Mouse (Mus musculus): ENCODE data around the gene Rad51. TPM values are rescaled to one million over a fixed set of nuclear protein-coding genes. Genes with fewer than 3 reads are reported as not detected.

The Rad51 gene
- polyA plus RNA-seq (2012; rRNA removed), result 5.0 and 6.4 TPM in 2 replicates

GRCm38 (mm10) chr2:119112438-119113112 is at the start of gene Rad51:
Gene Rad51 (plus strand): TSS chr2:119112793.
- TF ChIP-seq CTCF (IDR thresholded peaks at IDR 0.05; ENCODE audit: extremely low read depth, insufficient read depth, insufficient read length, insufficient replicate concordance) (no peak), POLR2A (IDR thresholded peaks at IDR 0.05; ENCODE audit: low read depth, low read length) (peak; percentile 56; the same call in 1 of the 2 replicates)
- H3K4me3 ChIP-seq (ENCODE audit: extremely low read depth, insufficient read depth, insufficient read length), result peak within 1 kb of the TSS; percentile 87
- H3K36me3 ChIP-seq (ENCODE audit: control insufficient read depth, insufficient read depth, low read length), result no peaks in the 10 kb centered on the region
- no peaks in the 10 kb centered on the region for H3K27me3 ChIP-seq (ENCODE audit: control insufficient read depth, insufficient read depth, low read length)
- H3K27ac ChIP-seq (ENCODE audit: insufficient read depth, low read length), result peak within 1 kb of the TSS; percentile 96
- WGBS, result under 1% methylated on average over 51 of the region's 51 CpGs
- peak; percentile 72 to 77 for DNase-seq (ENCODE audit: low read depth in 1 of 2, low spot score in 2 of 2)
- peaks cover 5% of the 10 kb centered on the region; the same call in 1 of the 2 replicates for H3K4me1 ChIP-seq (ENCODE audit: control insufficient read depth, insufficient read depth, insufficient read length)

- Histone ChIP-seq H3K4me3 (ENCODE audit: extremely low read depth, insufficient read depth, insufficient read length) (no peak overlapping the region), H3K4me1 (ENCODE audit: control insufficient read depth, insufficient read depth, insufficient read length) (no peaks in the 10 kb centered on the region), H3K27me3 (ENCODE audit: control insufficient read depth, insufficient read depth, low read length) (no peaks in the 10 kb centered on the region), H3K27ac (ENCODE audit: insufficient read depth, low read length) (no peak overlapping the region), H3K36me3 (ENCODE audit: control insufficient read depth, insufficient read depth, low read length) (no peaks in the 10 kb centered on the region)
- DNase-seq (ENCODE audit: low read depth in 1 of 2, low spot score in 2 of 2), result no peak
- TF ChIP-seq POLR2A (IDR thresholded peaks at IDR 0.05; ENCODE audit: low read depth, low read length), result no peak
- no peak for TF ChIP-seq CTCF (IDR thresholded peaks at IDR 0.05; ENCODE audit: extremely low read depth, insufficient read depth, insufficient read length, insufficient replicate concordance)
- WGBS, result 94% methylated on average over 4 of the region's 4 CpGs
These were observed 40.2 kb upstream of the Rad51 start for GRCm38 (mm10) chr2:119072397-119072796.

- 99% methylated on average over 2 of the region's 2 CpGs for WGBS
These were observed 26.4 kb upstream of the Rad51 start for GRCm38 (mm10) chr2:119086156-119086555.

GRCm38 (mm10) chr2:119101552-119101951 is 11.0 kb upstream of the Rad51 start:
- TF ChIP-seq CTCF (IDR thresholded peaks at IDR 0.05; ENCODE audit: extremely low read depth, insufficient read depth, insufficient read length, insufficient replicate concordance) (no peak), POLR2A (IDR thresholded peaks at IDR 0.05; ENCODE audit: low read depth, low read length) (no peak)
- H3K36me3 ChIP-seq (ENCODE audit: control insufficient read depth, insufficient read depth, low read length), result no peaks in the 10 kb centered on the region
- no peak for DNase-seq (ENCODE audit: low read depth in 1 of 2, low spot score in 2 of 2)
- no peak overlapping the region for H3K27ac ChIP-seq (ENCODE audit: insufficient read depth, low read length)
- H3K4me1 ChIP-seq (ENCODE audit: control insufficient read depth, insufficient read depth, insufficient read length), result no peaks in the 10 kb centered on the region
- H3K27me3 ChIP-seq (ENCODE audit: control insufficient read depth, insufficient read depth, low read length), result no peaks in the 10 kb centered on the region
- no peak overlapping the region for H3K4me3 ChIP-seq (ENCODE audit: extremely low read depth, insufficient read depth, insufficient read length)

More at GRCm38 (mm10) chr2:119086156-119086555, 26.4 kb upstream of the Rad51 start:
- no peak for DNase-seq (ENCODE audit: low read depth in 1 of 2, low spot score in 2 of 2)
- H3K27ac ChIP-seq (ENCODE audit: insufficient read depth, low read length), result no peak overlapping the region
- no peak overlapping the region for H3K4me3 ChIP-seq (ENCODE audit: extremely low read depth, insufficient read depth, insufficient read length)
- TF ChIP-seq CTCF (IDR thresholded peaks at IDR 0.05; ENCODE audit: extremely low read depth, insufficient read depth, insufficient read length, insufficient replicate concordance) (no peak), POLR2A (IDR thresholded peaks at IDR 0.05; ENCODE audit: low read depth, low read length) (no peak)
- H3K4me1 ChIP-seq (ENCODE audit: control insufficient read depth, insufficient read depth, insufficient read length), result no peaks in the 10 kb centered on the region
- no peaks in the 10 kb centered on the region for H3K27me3 ChIP-seq (ENCODE audit: control insufficient read depth, insufficient read depth, low read length)
- 0 out of 2 replicates have a peak, but pooled peaks cover 1% of the 10 kb centered on the region for H3K36me3 ChIP-seq (ENCODE audit: control insufficient read depth, insufficient read depth, low read length)

- H3K36me3 ChIP-seq (ENCODE audit: control insufficient read depth, insufficient read depth, low read length), result no peaks in the 10 kb centered on the region
- 89% methylated on average over 5 of the region's 5 CpGs for WGBS
- H3K4me1 ChIP-seq (ENCODE audit: control insufficient read depth, insufficient read depth, insufficient read length), result no peaks in the 10 kb centered on the region
- H3K27ac ChIP-seq (ENCODE audit: insufficient read depth, low read length), result no peak overlapping the region
- no peak for TF ChIP-seq CTCF (IDR thresholded peaks at IDR 0.05; ENCODE audit: extremely low read depth, insufficient read depth, insufficient read length, insufficient replicate concordance)
- no peak overlapping the region for H3K4me3 ChIP-seq (ENCODE audit: extremely low read depth, insufficient read depth, insufficient read length)
- no peaks in the 10 kb centered on the region for H3K27me3 ChIP-seq (ENCODE audit: control insufficient read depth, insufficient read depth, low read length)
- DNase-seq (ENCODE audit: low read depth in 1 of 2, low spot score in 2 of 2), result no peak
These were observed 6.0 kb upstream of the Rad51 start for GRCm38 (mm10) chr2:119106583-119106982.

- no peaks in the 10 kb centered on the region for H3K36me3 ChIP-seq (ENCODE audit: control insufficient read depth, insufficient read depth, low read length)
- no peak for DNase-seq (ENCODE audit: low read depth in 1 of 2, low spot score in 2 of 2)
- H3K4me3 ChIP-seq (ENCODE audit: extremely low read depth, insufficient read depth, insufficient read length), result no peak overlapping the region
- peaks cover 5% of the 10 kb centered on the region; the same call in 1 of the 2 replicates for H3K4me1 ChIP-seq (ENCODE audit: control insufficient read depth, insufficient read depth, insufficient read length)
- no peak overlapping the region for H3K27ac ChIP-seq (ENCODE audit: insufficient read depth, low read length)
- TF ChIP-seq POLR2A (IDR thresholded peaks at IDR 0.05; ENCODE audit: low read depth, low read length), result no peak
- no peak for TF ChIP-seq CTCF (IDR thresholded peaks at IDR 0.05; ENCODE audit: extremely low read depth, insufficient read depth, insufficient read length, insufficient replicate concordance)
- 77% methylated on average over 4 of the region's 4 CpGs for WGBS
- no peaks in the 10 kb centered on the region for H3K27me3 ChIP-seq (ENCODE audit: control insufficient read depth, insufficient read depth, low read length)
These were observed 4.0 kb upstream of the Rad51 start for GRCm38 (mm10) chr2:119108554-119108953.

- no peak overlapping the region for H3K4me3 ChIP-seq (ENCODE audit: extremely low read depth, insufficient read depth, insufficient read length)
- H3K27ac ChIP-seq (ENCODE audit: insufficient read depth, low read length), result no peak overlapping the region
- WGBS, result 94% methylated on average over 3 of the region's 3 CpGs
- no peak for DNase-seq (ENCODE audit: low read depth in 1 of 2, low spot score in 2 of 2)
- no peaks in the 10 kb centered on the region for H3K36me3 ChIP-seq (ENCODE audit: control insufficient read depth, insufficient read depth, low read length)
- peaks cover 5% of the 10 kb centered on the region; the same call in 1 of the 2 replicates for H3K4me1 ChIP-seq (ENCODE audit: control insufficient read depth, insufficient read depth, insufficient read length)
- TF ChIP-seq CTCF (IDR thresholded peaks at IDR 0.05; ENCODE audit: extremely low read depth, insufficient read depth, insufficient read length, insufficient replicate concordance) (no peak), POLR2A (IDR thresholded peaks at IDR 0.05; ENCODE audit: low read depth, low read length) (no peak)
- no peaks in the 10 kb centered on the region for H3K27me3 ChIP-seq (ENCODE audit: control insufficient read depth, insufficient read depth, low read length)
These were observed 1.5 kb upstream of the Rad51 start for GRCm38 (mm10) chr2:119111060-119111459.
